Mouse (Mus musculus) fat pad, adult 2 months (tissue): ENCODE data around the gene Fam155a.

Experiments
- DNase-seq: peaks from one replicate; pipeline ENCODE4 v3.0.0-alpha.2; 2011; ENCODE audit warnings: low read depth, low spot score; ENCODE audit errors: extremely low read depth

Gene Fam155a

GRCm38 (mm10) chr8:9494225-9494598, 276.7 kb downstream of the Fam155a start:
- DNase-seq = no peak

GRCm38 (mm10) chr8:9493557-9494224, 277.3 kb downstream of the Fam155a start:
- no peak for DNase-seq

- no peak for DNase-seq
Observed at GRCm38 (mm10) chr8:9482565-9482964, 288.4 kb downstream of the Fam155a start.

GRCm38 (mm10) chr8:9471290-9471689, 299.7 kb downstream of the Fam155a start:
- DNase-seq = no peak

GRCm38 (mm10) chr8:9470114-9470513, 300.8 kb downstream of the Fam155a start:
- no peak for DNase-seq

- DNase-seq = no peak
Observed at GRCm38 (mm10) chr8:9461111-9461510, 309.9 kb downstream of the Fam155a start.

GRCm38 (mm10) chr8:9460707-9461106, 310.3 kb downstream of the Fam155a start:
- no peak for DNase-seq

GRCm38 (mm10) chr8:9458614-9459013, 312.3 kb downstream of the Fam155a start:
- no peak for DNase-seq

GRCm38 (mm10) chr8:9455138-9455537, 315.8 kb downstream of the Fam155a start:
- no peak for DNase-seq

GRCm38 (mm10) chr8:9453742-9454141, 317.2 kb downstream of the Fam155a start:
- no peak for DNase-seq

- no peak for DNase-seq
Observed at GRCm38 (mm10) chr8:9451543-9451942, 319.4 kb downstream of the Fam155a start.

GRCm38 (mm10) chr8:9448613-9449012, 322.3 kb downstream of the Fam155a start:
- DNase-seq = no peak

GRCm38 (mm10) chr8:9437822-9438221, 333.1 kb downstream of the Fam155a start:
- DNase-seq = no peak

GRCm38 (mm10) chr8:9435501-9435900, 335.5 kb downstream of the Fam155a start:
- no peak for DNase-seq

- DNase-seq = no peak
Observed at GRCm38 (mm10) chr8:9432635-9433372, 338.2 kb downstream of the Fam155a start.

GRCm38 (mm10) chr8:9428846-9429245, 342.1 kb downstream of the Fam155a start:
- no peak for DNase-seq

GRCm38 (mm10) chr8:9424069-9424468, 346.9 kb downstream of the Fam155a start:
- DNase-seq = no peak

- no peak for DNase-seq
Observed at GRCm38 (mm10) chr8:9423590-9423989, 347.4 kb downstream of the Fam155a start.

- no peak for DNase-seq
Observed at GRCm38 (mm10) chr8:9423184-9423583, 347.8 kb downstream of the Fam155a start.

- DNase-seq = no peak
Observed at GRCm38 (mm10) chr8:9418856-9419800, 351.8 kb downstream of the Fam155a start.

GRCm38 (mm10) chr8:9416189-9416588, 354.8 kb downstream of the Fam155a start:
- DNase-seq = no peak
